Comparison of ENCODE assay signal across 7 mouse cellular contexts in the genomic region with DNA sequence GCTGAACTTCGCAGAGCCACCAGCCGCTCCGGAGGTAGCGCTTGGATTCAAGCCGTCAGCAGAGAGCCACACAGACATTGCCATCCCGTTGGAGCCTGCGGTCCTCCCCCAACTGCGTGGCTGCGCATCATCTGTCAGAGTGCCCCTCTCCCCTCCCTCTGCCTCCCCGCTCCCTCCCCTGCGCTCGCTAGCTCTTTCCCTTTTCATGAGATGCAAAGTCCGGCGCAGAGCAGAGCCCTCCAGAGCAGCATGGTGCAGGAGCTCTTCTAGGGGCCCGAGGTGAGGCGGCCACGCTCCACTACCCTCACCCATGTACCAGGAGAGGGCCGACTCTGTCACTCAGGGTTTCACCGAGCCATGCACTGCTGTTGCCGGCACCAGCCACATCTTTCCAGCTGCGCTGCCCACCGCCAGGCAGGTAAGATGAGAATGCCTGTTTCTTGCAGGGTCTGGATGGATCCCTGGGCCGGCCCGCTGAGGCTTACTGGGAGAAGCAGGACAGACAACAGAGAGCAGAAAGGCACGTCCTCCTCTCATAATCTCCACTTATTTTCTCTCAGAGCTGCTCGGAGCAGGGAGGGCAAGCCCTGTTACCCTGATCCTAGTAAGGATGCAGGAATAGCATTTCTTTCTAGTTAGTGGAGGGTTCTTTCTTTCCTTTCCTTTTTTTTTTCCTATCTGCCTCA. TPM values are rescaled to one million over a fixed set of nuclear protein-coding genes. Genes with fewer than 3 reads are reported as not detected.
DNase-seq lines count a peak whose midpoint lies in the region; ATAC-seq and TF ChIP-seq lines count a peak whose summit lies in the region.

TSS of gene Rgs8 (plus strand) at position 88 of the 686 bp plus-strand sequence.

- TF ChIP-seq CTCF in lung, postnatal 0 days (IDR thresholded peaks at IDR 0.05), result no peak

- ATAC-seq in lung, postnatal 0 days, result peak; percentile 46
- ATAC-seq in hindbrain, embryonic 14.5 days (ENCODE audit: low FRiP score), result peak; percentile 84

- no peak within 1 kb of the TSS; the same call in 1 of the 2 replicates for H3K9ac ChIP-seq in lung, postnatal 0 days (replicated peaks; ENCODE audit: low read depth)
- peak within 1 kb of the TSS; percentile 60 for H3K9ac ChIP-seq in hindbrain, embryonic 14.5 days

- peak within 1 kb of the TSS; percentile 38 for H3K4me2 ChIP-seq in lung, postnatal 0 days (replicated peaks; ENCODE audit: low read depth, low read length)
- peak within 1 kb of the TSS; percentile 61 for H3K4me2 ChIP-seq in hindbrain, embryonic 14.5 days (replicated peaks)

- H3K4me3 ChIP-seq in lung, postnatal 0 days (ENCODE audit: low read depth, low read length), result 0 out of 2 replicates have a peak within 1 kb of the TSS, but pooled peaks have one; percentile 1
- peak within 1 kb of the TSS; percentile 37 for H3K4me3 ChIP-seq in hindbrain, embryonic 14.5 days (replicated peaks; ENCODE audit: low read length)

- 2% methylated on average over 26 of the region's 26 CpGs for WGBS in lung, postnatal 0 days
- under 1% methylated on average over 26 of the region's 26 CpGs for WGBS in hindbrain, embryonic 14.5 days

- no peaks in the 10 kb centered on the region for H3K36me3 ChIP-seq in lung, postnatal 0 days (ENCODE audit: insufficient read depth, low read length)
- H3K36me3 ChIP-seq in hindbrain, embryonic 14.5 days (replicated peaks; ENCODE audit: control insufficient read depth, insufficient read depth), result no peaks in the 10 kb centered on the region

- TF ChIP-seq EP300 in lung, postnatal 0 days (IDR thresholded peaks at IDR 0.05), result no peak

- H3K9me3 ChIP-seq in lung, postnatal 0 days (ENCODE audit: low read length), result no peaks in the 10 kb centered on the region
- H3K9me3 ChIP-seq in hindbrain, embryonic 14.5 days (ENCODE audit: control insufficient read depth, low read length), result no peaks in the 10 kb centered on the region

- no peak within 1 kb of the TSS for H3K27ac ChIP-seq in lung, postnatal 0 days (ENCODE audit: low read length)
- H3K27ac ChIP-seq in hindbrain, embryonic 14.5 days, result peak within 1 kb of the TSS; percentile 76

- no peaks in the 10 kb centered on the region for H3K4me1 ChIP-seq in lung, postnatal 0 days (ENCODE audit: insufficient read depth, low read depth, low read length)
- H3K4me1 ChIP-seq in hindbrain, embryonic 14.5 days (replicated peaks; ENCODE audit: control insufficient read depth, insufficient read depth, low read length), result peaks cover 27% of the 10 kb centered on the region

- peak; percentile 26 for DNase-seq in lung, postnatal 0 days (ENCODE audit: low spot score)
- no peak for DNase-seq in lung, postnatal 25 days (ENCODE audit: low spot score)
- DNase-seq in embryo, embryonic 10 days (ENCODE audit: low spot score), result peak; percentile 81
- DNase-seq in hindbrain, embryonic 14.5 days (ENCODE audit: low spot score), result peak; percentile 67
- peak; percentile 19 for DNase-seq in liver
- peak; percentile 32 for DNase-seq in right cerebral cortex, postnatal 14 days
- no peak for DNase-seq in natural killer cell, adult 2 months (ENCODE audit: low spot score in 2 of 2)

- no peaks in the 10 kb centered on the region for H3K27me3 ChIP-seq in lung, postnatal 0 days (replicated peaks; ENCODE audit: insufficient read depth, low read length)
- H3K27me3 ChIP-seq in hindbrain, embryonic 14.5 days (ENCODE audit: control insufficient read depth, insufficient read depth, low read length), result no peaks in the 10 kb centered on the region

RNA-seq across cellular contexts. Expression of gene Rgs8, which starts in this region (rescaled TPM):
- 0.12 and 0.14 TPM in 2 replicates for polyA plus RNA-seq in lung, postnatal 0 days (2015; fragmentation: Nextera tagmentation; extraction: Ambion mirVana)
- 16.4 and 19.7 TPM in 2 replicates for polyA plus RNA-seq in hindbrain, embryonic 14.5 days (2014; fragmentation: Nextera tagmentation; extraction: Ambion mirVana)

Comparison
In these comparisons a context has a peak if more than half of its experiments do, and no peak if none do; other contexts are left out.
1. RNA of gene Rgs8 (polyA plus RNA-seq): 16.4 to 19.7 TPM in hindbrain, embryonic 14.5 days; 0.12 to 0.14 TPM in lung, postnatal 0 days; every median in the first group is over 10 times any median in the second.
2. Peak in DNase-seq, ATAC-seq, H3K4me3 ChIP-seq and H3K4me2 ChIP-seq in lung, postnatal 0 days; RNA of the gene not detected or under 1 TPM.
3. DNase-seq: peak in embryo, embryonic 10 days (single experiment), hindbrain, embryonic 14.5 days (single experiment), liver (single experiment) and right cerebral cortex, postnatal 14 days (single experiment); none in lung, postnatal 25 days (single experiment) and natural killer cell, adult 2 months (0 of 2).